Mouse (Mus musculus) G1E (cell line): ENCODE results near the gene Tcaf3.

Experiments used
- CTCF ChIP-seq: IDR thresholded peaks from 2 replicates; pipeline ENCODE4 v1.5.1; 2012; ENCODE audit warnings: low read depth, low read length, inconsistent platforms, mixed read lengths
- GATA1 ChIP-seq: IDR thresholded peaks from 2 replicates; pipeline ENCODE4 v1.6.1; 2012; ENCODE audit warnings: borderline replicate concordance, low read length, inconsistent platforms, mixed read lengths
- POLR2AphosphoS5 ChIP-seq: IDR thresholded peaks from 2 replicates; pipeline ENCODE4 v1.6.1; 2012; ENCODE audit warnings: low read depth, low read length, inconsistent platforms; ENCODE audit not compliant: insufficient replicate concordance

DNA sequence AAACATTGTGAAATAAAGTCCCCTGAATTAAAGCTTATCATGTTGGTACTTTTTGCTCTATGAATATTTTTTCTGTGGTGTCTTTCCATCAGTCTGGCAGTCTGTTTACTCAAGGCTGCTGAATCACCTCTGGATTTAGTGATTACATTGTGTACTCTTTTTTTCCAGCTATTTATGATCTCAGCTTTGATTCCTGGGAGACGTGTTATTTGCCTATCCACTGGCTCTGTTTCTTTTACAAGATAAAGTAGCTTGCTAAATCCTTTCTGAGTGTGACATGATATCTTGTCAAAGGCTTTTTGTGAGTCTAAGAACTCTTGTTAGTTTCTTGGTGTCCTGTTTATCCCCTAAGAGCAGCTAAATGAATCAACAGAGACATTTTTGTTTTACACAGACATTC lies 52.6 kb downstream of the Tcaf3 start:
- TF ChIP-seq CTCF (no peak), GATA1 (no peak), POLR2AphosphoS5 (no peak)
